Mouse (Mus musculus) kidney, embryonic 15.5 days (tissue): ENCODE measurements around the gene Nptx2. TPM values are rescaled to one million over a fixed set of nuclear protein-coding genes. Genes with fewer than 3 reads are reported as not detected.

Source experiments
- ATAC-seq: fragments of 200-750 bp; cut with Nextera tagmentation; replicated peaks from 2 replicates; pipeline ENCODE4 v1.8.0; 2017; ENCODE audit warnings: moderate TSS enrichment; ENCODE audit not compliant: low FRiP score
- H3K27ac ChIP-seq: fragments of 300-500 bp; sonication (generic); 2 replicates; pipeline ENCODE4 v1.5.1; 2015; ENCODE audit warnings: mild to moderate bottlenecking, inconsistent platforms
- H3K27me3 ChIP-seq: fragments of 300-500 bp; sonication (generic); 2 replicates; pipeline ENCODE4 v1.6.1; 2015; ENCODE audit warnings: inconsistent platforms
- H3K36me3 ChIP-seq: fragments of 300-500 bp; sonication (generic); 2 replicates; pipeline ENCODE4 v1.6.1; 2015; ENCODE audit warnings: inconsistent platforms
- H3K4me1 ChIP-seq: fragments of 300-500 bp; sonication (generic); 2 replicates; pipeline ENCODE4 v1.6.1; 2015; ENCODE audit warnings: inconsistent platforms
- H3K4me2 ChIP-seq: fragments of 300-500 bp; sonication (generic); 2 replicates; pipeline ENCODE4 v1.6.1; 2015; ENCODE audit warnings: moderate library complexity, mild to moderate bottlenecking, inconsistent platforms
- H3K4me3 ChIP-seq: fragments of 300-500 bp; sonication (generic); replicated peaks from 2 replicates; pipeline ENCODE4 v1.5.1; 2015; ENCODE audit warnings: mild to moderate bottlenecking, inconsistent platforms
- H3K9ac ChIP-seq: fragments of 300-500 bp; sonication (generic); 2 replicates; pipeline ENCODE4 v1.6.1; 2015; ENCODE audit warnings: mild to moderate bottlenecking, inconsistent platforms
- H3K9me3 ChIP-seq: fragments of 300-500 bp; sonication (generic); replicated peaks from 2 replicates; pipeline ENCODE4 v1.6.1; 2016; ENCODE audit warnings: inconsistent platforms
- WGBS: fragments of 180-500 bp; shearing (Covaris S2); methylation state at CpG from one replicate; pipeline ENCODE4 v1.1.7; 2015; ENCODE audit warnings: mixed read lengths; 5-methylcytosine and 5-hydroxymethylcytosine counted together
- polyA plus RNA-seq: library from polyadenylated mRNA; unstranded; fragments of >200 nt; fragmentation: Nextera tagmentation; extraction: Ambion mirVana; gene quantifications from 2 replicates; pipeline ENCODE4 v1.2.1, GENCODE M21; 2015

Nptx2 gene
- polyA plus RNA-seq = 1.1 TPM in 2 replicates

- Histone ChIP-seq H3K4me2 (peak within 1 kb of the TSS; percentile 69), H3K4me3 (peak within 1 kb of the TSS; percentile 40), H3K4me1 (peaks cover 27% of the 10 kb centered on the region), H3K9me3 (no peaks in the 10 kb centered on the region), H3K36me3 (no peaks in the 10 kb centered on the region), H3K27me3 (peaks cover 80% of the 10 kb centered on the region), H3K27ac (no peak within 1 kb of the TSS), H3K9ac (0 out of 2 replicates have a peak within 1 kb of the TSS, but pooled peaks have one; percentile 21)
- ATAC-seq = peak; percentile 94
- WGBS = under 1% methylated on average over 89 of the region's 99 CpGs
Measured at GRCm38 (mm10) chr5:144545653-144546422, at the start of gene Nptx2. Nptx2 (plus strand) TSS chr5:144545902.

GRCm38 (mm10) chr5:144496481-144496880, 49.2 kb upstream of the Nptx2 start:
- ATAC-seq = no peak
- 87% methylated on average over 7 of the region's 7 CpGs for WGBS
- Histone ChIP-seq H3K4me3 (no peak overlapping the region), H3K4me2 (no peak overlapping the region), H3K4me1 (no peaks in the 10 kb centered on the region), H3K27ac (no peak overlapping the region), H3K27me3 (no peaks in the 10 kb centered on the region), H3K9me3 (no peaks in the 10 kb centered on the region), H3K9ac (no peak overlapping the region), H3K36me3 (no peaks in the 10 kb centered on the region)

DNA sequence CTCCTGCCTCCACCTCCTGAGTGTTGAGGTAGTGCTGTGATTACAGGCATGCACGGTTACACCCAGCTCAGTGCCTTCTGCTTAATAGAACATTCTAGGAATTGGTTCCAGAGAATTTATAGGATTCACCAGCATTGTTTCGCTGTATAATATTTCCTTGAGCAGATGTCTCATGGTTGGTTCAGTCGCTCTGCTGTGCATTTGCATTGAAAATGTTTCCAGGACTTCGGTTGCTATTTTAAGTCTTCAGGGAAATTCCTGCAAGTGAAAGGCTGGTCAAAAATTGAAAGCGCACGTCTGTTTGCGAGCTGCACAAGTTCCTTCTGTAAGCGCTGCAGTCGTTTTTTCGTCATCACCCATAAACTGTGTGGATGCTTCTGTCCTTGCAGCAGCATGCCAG, 41.5 kb upstream of the Nptx2 start:
- Histone ChIP-seq H3K9me3 (0 out of 2 replicates have a peak, but pooled peaks cover 2% of the 10 kb centered on the region), H3K4me2 (no peak overlapping the region), H3K36me3 (no peaks in the 10 kb centered on the region), H3K4me3 (no peak overlapping the region), H3K27ac (no peak overlapping the region), H3K27me3 (peaks cover 9% of the 10 kb centered on the region; the same call in 1 of the 2 replicates), H3K4me1 (no peaks in the 10 kb centered on the region), H3K9ac (no peak overlapping the region)
- 95% methylated on average over 10 of the region's 10 CpGs for WGBS
- ATAC-seq = no peak

- no peak overlapping the region for H3K9ac ChIP-seq
- no peak for ATAC-seq
- peaks cover 9% of the 10 kb centered on the region; the same call in 1 of the 2 replicates for H3K27me3 ChIP-seq
- H3K4me2 ChIP-seq = no peak overlapping the region
- no peak overlapping the region for H3K27ac ChIP-seq
- H3K4me3 ChIP-seq = no peak overlapping the region
- H3K36me3 ChIP-seq = no peaks in the 10 kb centered on the region
- 95% methylated on average over 2 of the region's 2 CpGs for WGBS
- H3K4me1 ChIP-seq = no peaks in the 10 kb centered on the region
- 0 out of 2 replicates have a peak, but pooled peaks cover 2% of the 10 kb centered on the region for H3K9me3 ChIP-seq
Measured at GRCm38 (mm10) chr5:144505731-144506130, 40.0 kb upstream of the Nptx2 start.

DNA sequence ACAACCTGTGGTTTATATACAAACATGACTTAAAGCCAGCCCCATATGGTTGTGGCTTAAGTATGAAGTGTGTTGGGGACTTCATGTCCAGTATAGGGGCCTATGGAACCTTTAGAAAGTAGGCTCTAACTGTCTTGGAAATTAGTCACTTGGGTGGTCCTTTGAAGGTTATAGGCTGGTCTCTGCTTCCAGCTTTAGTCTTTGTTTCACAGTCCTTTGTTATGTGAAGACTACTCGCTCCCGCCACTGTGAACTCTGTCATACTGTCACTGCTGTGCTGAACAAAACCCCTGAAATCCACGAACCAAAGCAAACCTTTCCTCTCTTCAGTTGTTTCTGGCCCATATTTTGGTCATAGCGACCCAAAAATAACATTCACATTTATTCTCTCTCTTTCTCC, 39.5 kb upstream of the Nptx2 start:
- peaks cover 9% of the 10 kb centered on the region; the same call in 1 of the 2 replicates for H3K27me3 ChIP-seq
- H3K4me1 ChIP-seq = no peaks in the 10 kb centered on the region
- no peak overlapping the region for H3K27ac ChIP-seq
- no peak overlapping the region for H3K9ac ChIP-seq
- 74% methylated on average over 4 of the region's 4 CpGs for WGBS
- no peak overlapping the region for H3K4me2 ChIP-seq
- H3K9me3 ChIP-seq = 0 out of 2 replicates have a peak, but pooled peaks cover 2% of the 10 kb centered on the region
- ATAC-seq = no peak
- H3K36me3 ChIP-seq = no peaks in the 10 kb centered on the region
- H3K4me3 ChIP-seq = no peak overlapping the region

- Histone ChIP-seq H3K4me1 (no peaks in the 10 kb centered on the region), H3K9me3 (0 out of 2 replicates have a peak, but pooled peaks cover 2% of the 10 kb centered on the region), H3K9ac (no peak overlapping the region), H3K27ac (no peak overlapping the region), H3K27me3 (peaks cover 9% of the 10 kb centered on the region; the same call in 1 of the 2 replicates), H3K4me2 (peak overlapping the region; percentile 9; the same call in 1 of the 2 replicates), H3K4me3 (no peak overlapping the region), H3K36me3 (no peaks in the 10 kb centered on the region)
- 34% methylated on average over 26 of the region's 26 CpGs for WGBS
- ATAC-seq = no peak
Measured at GRCm38 (mm10) chr5:144506689-144507552, 38.8 kb upstream of the Nptx2 start.

- H3K4me1 ChIP-seq = no peaks in the 10 kb centered on the region
- H3K9ac ChIP-seq = no peak overlapping the region
- H3K4me3 ChIP-seq = no peak overlapping the region
- peaks cover 9% of the 10 kb centered on the region; the same call in 1 of the 2 replicates for H3K27me3 ChIP-seq
- no peak overlapping the region for H3K4me2 ChIP-seq
- H3K36me3 ChIP-seq = no peaks in the 10 kb centered on the region
- no peak for ATAC-seq
- H3K9me3 ChIP-seq = 0 out of 2 replicates have a peak, but pooled peaks cover 2% of the 10 kb centered on the region
- 64% methylated on average over 7 of the region's 7 CpGs for WGBS
- H3K27ac ChIP-seq = no peak overlapping the region
Measured at GRCm38 (mm10) chr5:144509431-144509830, 36.3 kb upstream of the Nptx2 start.

DNA sequence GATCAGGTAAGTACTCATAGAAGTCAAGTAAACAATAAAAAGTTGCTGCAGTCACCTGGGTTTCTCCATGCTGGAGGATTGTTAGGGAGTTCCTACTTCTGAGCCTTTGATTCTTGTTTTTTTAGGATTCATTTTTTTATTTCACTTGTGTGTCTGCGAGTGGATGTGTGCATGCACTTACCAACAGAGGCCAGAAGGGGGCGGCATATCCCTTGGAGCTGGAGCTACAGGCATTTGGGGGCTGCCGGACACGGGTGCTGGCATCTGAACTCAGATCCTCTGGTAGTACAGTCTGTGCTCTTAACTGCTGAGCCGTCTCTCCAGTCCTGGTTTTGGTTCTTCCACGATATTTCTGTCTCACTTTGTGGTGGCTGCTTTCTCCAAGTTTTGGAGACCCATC, 31.0 kb upstream of the Nptx2 start:
- 67% methylated on average over 6 of the region's 6 CpGs for WGBS
- Histone ChIP-seq H3K9ac (no peak overlapping the region), H3K27me3 (no peaks in the 10 kb centered on the region), H3K4me2 (no peak overlapping the region), H3K36me3 (no peaks in the 10 kb centered on the region), H3K4me3 (no peak overlapping the region), H3K27ac (no peak overlapping the region), H3K9me3 (no peaks in the 10 kb centered on the region), H3K4me1 (no peaks in the 10 kb centered on the region)
- no peak for ATAC-seq

GRCm38 (mm10) chr5:144515241-144515640, 30.5 kb upstream of the Nptx2 start:
- no peaks in the 10 kb centered on the region for H3K9me3 ChIP-seq
- H3K27me3 ChIP-seq = no peaks in the 10 kb centered on the region
- 79% methylated on average over 4 of the region's 4 CpGs for WGBS
- H3K4me3 ChIP-seq = no peak overlapping the region
- ATAC-seq = no peak
- H3K36me3 ChIP-seq = no peaks in the 10 kb centered on the region
- H3K4me1 ChIP-seq = no peaks in the 10 kb centered on the region
- no peak overlapping the region for H3K27ac ChIP-seq
- no peak overlapping the region for H3K9ac ChIP-seq
- no peak overlapping the region for H3K4me2 ChIP-seq

DNA sequence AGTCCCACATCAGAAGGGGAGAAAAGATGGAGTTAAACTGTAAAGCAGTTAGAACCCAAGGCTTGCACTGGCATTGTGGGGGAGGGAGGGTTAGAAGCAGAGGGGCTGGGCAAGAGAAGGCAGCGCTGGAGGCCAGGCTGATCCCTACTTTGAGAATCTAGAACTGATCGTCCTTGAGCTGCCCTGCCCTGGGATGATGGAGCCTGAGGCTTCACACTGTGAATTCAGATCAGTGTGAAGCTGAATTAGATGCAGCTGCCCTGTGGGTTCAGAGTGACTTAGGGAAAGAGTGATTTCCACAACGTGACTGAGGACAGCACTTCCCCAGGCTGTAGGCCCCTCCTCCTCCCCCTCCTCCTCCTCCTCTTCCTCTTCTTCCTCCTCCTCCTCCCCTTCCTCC, 25.6 kb upstream of the Nptx2 start:
- no peak overlapping the region for H3K27ac ChIP-seq
- H3K9me3 ChIP-seq = no peaks in the 10 kb centered on the region
- H3K36me3 ChIP-seq = no peaks in the 10 kb centered on the region
- H3K4me2 ChIP-seq = no peak overlapping the region
- no peak overlapping the region for H3K4me3 ChIP-seq
- no peaks in the 10 kb centered on the region for H3K4me1 ChIP-seq
- no peak overlapping the region for H3K9ac ChIP-seq
- H3K27me3 ChIP-seq = no peaks in the 10 kb centered on the region
- no peak for ATAC-seq
- 33% methylated on average over 3 of the region's 3 CpGs for WGBS

- Histone ChIP-seq H3K9me3 (no peaks in the 10 kb centered on the region), H3K4me1 (no peaks in the 10 kb centered on the region), H3K9ac (no peak overlapping the region), H3K36me3 (no peaks in the 10 kb centered on the region), H3K27ac (no peak overlapping the region), H3K27me3 (no peaks in the 10 kb centered on the region), H3K4me3 (no peak overlapping the region), H3K4me2 (no peak overlapping the region)
- 75% methylated on average over 10 of the region's 10 CpGs for WGBS
- no peak for ATAC-seq
Measured at GRCm38 (mm10) chr5:144524774-144525173, 20.9 kb upstream of the Nptx2 start.

DNA sequence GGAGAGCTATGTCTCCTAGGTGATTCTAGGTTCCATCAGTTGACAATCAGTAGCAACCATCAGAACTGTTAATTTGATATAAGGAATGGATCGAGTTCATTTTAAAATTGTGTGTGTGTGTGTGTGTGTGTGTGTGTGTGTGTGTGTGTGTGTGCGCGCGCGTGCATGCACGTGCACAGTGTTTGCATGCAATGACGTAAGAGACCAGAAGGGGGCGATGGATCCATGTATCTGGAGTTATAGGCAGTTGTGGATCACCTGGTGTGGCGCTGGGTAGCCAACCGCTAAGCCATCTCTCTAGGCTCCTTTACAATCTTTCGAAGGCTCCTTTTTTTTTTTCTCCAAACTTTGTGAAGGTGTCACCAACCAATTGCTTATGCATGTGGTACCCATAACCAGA, 16.6 kb upstream of the Nptx2 start:
- no peaks in the 10 kb centered on the region for H3K36me3 ChIP-seq
- 94% methylated on average over 11 of the region's 11 CpGs for WGBS
- H3K27ac ChIP-seq = no peak overlapping the region
- no peaks in the 10 kb centered on the region for H3K27me3 ChIP-seq
- H3K4me3 ChIP-seq = no peak overlapping the region
- no peak overlapping the region for H3K9ac ChIP-seq
- no peaks in the 10 kb centered on the region for H3K9me3 ChIP-seq
- no peak for ATAC-seq
- H3K4me2 ChIP-seq = no peak overlapping the region
- H3K4me1 ChIP-seq = no peaks in the 10 kb centered on the region
